ENCODE assay signal across 11 mouse cellular contexts in the genomic region with DNA sequence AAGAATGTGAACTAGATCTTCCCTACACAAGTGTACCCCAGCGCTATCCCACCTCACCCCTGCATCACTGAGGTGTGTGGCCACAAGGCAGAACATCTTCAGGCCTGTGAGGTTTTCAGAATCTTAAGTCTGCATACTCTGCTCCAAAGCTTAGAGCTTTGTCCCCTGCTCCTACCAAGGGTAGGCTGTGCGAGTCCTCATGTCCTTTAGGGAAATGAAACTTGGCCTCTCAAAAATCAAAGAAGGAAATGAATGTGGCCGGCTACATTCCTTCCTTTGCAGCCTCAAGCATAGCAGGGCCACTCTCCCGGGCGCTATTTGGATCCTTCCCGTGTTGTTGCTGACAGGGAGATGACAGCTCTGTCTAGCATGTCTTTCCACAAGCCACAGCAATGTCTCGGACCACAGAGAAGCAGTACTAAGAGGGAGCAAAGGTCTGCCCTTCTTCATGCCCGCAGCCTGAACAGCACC. TPM values are rescaled to one million over a fixed set of nuclear protein-coding genes. Genes with fewer than 3 reads are reported as not detected.
DNase-seq lines count a peak whose midpoint lies in the region; ATAC-seq and TF ChIP-seq lines count a peak whose summit lies in the region.
"Had no signal": no experiment of that assay in that cellular context is flagged by ENCODE, and none has a peak within 500 bp of the region (broad histone marks: within the 10 kb centered on the region; RNA-seq: fewer than 3 reads in every experiment).

No protein-coding gene starts in this region.

- H3K9me3 ChIP-seq in kidney, postnatal 0 days (replicated peaks; ENCODE audit: low read length): no peaks in the 10 kb centered on the region
- no peaks in the 10 kb centered on the region for H3K9me3 ChIP-seq in heart, embryonic 10.5 days

- no peak overlapping the region for H3K4me3 ChIP-seq in kidney, postnatal 0 days (replicated peaks; ENCODE audit: low read depth, low read length)
- H3K4me3 ChIP-seq in bone marrow macrophage, adult 2 months (ENCODE audit: insufficient read depth, low read length): peak overlapping the region; percentile 12
- H3K4me3 ChIP-seq in heart, embryonic 10.5 days: no peak overlapping the region

- no peak for TF ChIP-seq POLR2A in bone marrow macrophage, adult 2 months (IDR thresholded peaks at IDR 0.05; ENCODE audit: borderline replicate concordance, low read depth, low read length)

- WGBS in kidney, postnatal 0 days: 64% methylated on average over 8 of the region's 8 CpGs
- WGBS in heart, embryonic 10.5 days: 20% methylated on average over 8 of the region's 8 CpGs

- no peak overlapping the region for H3K4me2 ChIP-seq in kidney, postnatal 0 days (ENCODE audit: low read length)

- H3K27ac ChIP-seq in kidney, postnatal 0 days: 0 out of 2 replicates have a peak overlapping the region, but pooled peaks have one; percentile 14
- peak overlapping the region; percentile 94 for H3K27ac ChIP-seq in bone marrow macrophage, adult 2 months (ENCODE audit: insufficient read depth, low read depth, low read length)
- peak overlapping the region; percentile 88 for H3K27ac ChIP-seq in heart, embryonic 10.5 days

- H3K27me3 ChIP-seq in kidney, postnatal 0 days (ENCODE audit: insufficient read depth, low read length): no peaks in the 10 kb centered on the region
- no peaks in the 10 kb centered on the region for H3K27me3 ChIP-seq in heart, embryonic 10.5 days (ENCODE audit: insufficient read depth, poor library complexity, severe bottlenecking)
- H3K27me3 ChIP-seq: CH12.LX had no signal

- no peaks in the 10 kb centered on the region for H3K36me3 ChIP-seq in kidney, postnatal 0 days (ENCODE audit: insufficient read depth, low read length)
- H3K36me3 ChIP-seq in heart, embryonic 10.5 days: no peaks in the 10 kb centered on the region

- no peak for ATAC-seq in kidney, postnatal 0 days (replicated peaks; ENCODE audit: low FRiP score, low read depth)
- ATAC-seq in frontal cortex, adult (ENCODE audit: low TSS enrichment): no peak

- H3K9ac ChIP-seq in kidney, postnatal 0 days (ENCODE audit: low read depth, low read length): no peak overlapping the region

- no peak for TF ChIP-seq CTCF in kidney, postnatal 0 days (IDR thresholded peaks at IDR 0.05; ENCODE audit: low read depth)
- no peak for TF ChIP-seq CTCF in bone marrow macrophage, adult 2 months (IDR thresholded peaks at IDR 0.05; ENCODE audit: low read depth, low read length)

- DNase-seq in kidney, postnatal 0 days (ENCODE audit: low spot score): no peak
- no peak for DNase-seq in kidney, postnatal 14 days
- DNase-seq in heart, embryonic 10.5 days (ENCODE audit: low spot score): no peak
- peak; percentile 35 for DNase-seq in lung, postnatal 14 days
- DNase-seq in spleen, postnatal 10 days (ENCODE audit: low spot score in 2 of 2): no peak
- no peak for DNase-seq in adrenal gland, postnatal 25 days
- DNase-seq: cerebellum, adult 2 months; right cerebral cortex, postnatal 14 days had no signal

- H3K4me1 ChIP-seq in kidney, postnatal 0 days (replicated peaks; ENCODE audit: insufficient read depth, low read length): no peaks in the 10 kb centered on the region
- peaks cover 40% of the 10 kb centered on the region for H3K4me1 ChIP-seq in bone marrow macrophage, adult 2 months (ENCODE audit: control insufficient read depth, insufficient read depth, low read length)
- H3K4me1 ChIP-seq in heart, embryonic 10.5 days: peaks cover 72% of the 10 kb centered on the region

RNA-seq across cellular contexts. Expression of a gene that starts 51.0 kb away (rescaled TPM):
- 30.3 and 32.4 TPM in 2 replicates for polyA plus RNA-seq in kidney, postnatal 0 days (2015; fragmentation: Nextera tagmentation; extraction: Ambion mirVana)
- polyA plus RNA-seq in bone marrow macrophage, adult 2 months (2012; ENCODE audit: insufficient read depth, insufficient read length, missing spikeins): 185 and 255 TPM in 2 replicates
- 39.3 and 44.5 TPM in 2 replicates for polyA plus RNA-seq in heart, embryonic 10.5 days (2016; fragmentation: Nextera tagmentation; extraction: Ambion mirVana)
- 189 and 200 TPM in 2 replicates for total RNA-seq in adrenal gland, postnatal 25 days (2021)

Comparison
In these comparisons a context has a peak if more than half of its experiments do, and no peak if none do; other contexts are left out.
1. H3K27ac ChIP-seq: peak in every context shown above with its lines; median percentile 94 in bone marrow macrophage, adult 2 months; 88 in heart, embryonic 10.5 days; 14 in kidney, postnatal 0 days.